Mouse (Mus musculus) urinary bladder, postnatal 14 days (tissue): Measurements from ENCODE around the gene Plekha6.

ENCODE experiments used
- DNase-seq: peaks from one replicate; pipeline ENCODE4 v3.0.0; 2021; ENCODE audit warnings: low spot score

Plekha6 gene

DNA sequence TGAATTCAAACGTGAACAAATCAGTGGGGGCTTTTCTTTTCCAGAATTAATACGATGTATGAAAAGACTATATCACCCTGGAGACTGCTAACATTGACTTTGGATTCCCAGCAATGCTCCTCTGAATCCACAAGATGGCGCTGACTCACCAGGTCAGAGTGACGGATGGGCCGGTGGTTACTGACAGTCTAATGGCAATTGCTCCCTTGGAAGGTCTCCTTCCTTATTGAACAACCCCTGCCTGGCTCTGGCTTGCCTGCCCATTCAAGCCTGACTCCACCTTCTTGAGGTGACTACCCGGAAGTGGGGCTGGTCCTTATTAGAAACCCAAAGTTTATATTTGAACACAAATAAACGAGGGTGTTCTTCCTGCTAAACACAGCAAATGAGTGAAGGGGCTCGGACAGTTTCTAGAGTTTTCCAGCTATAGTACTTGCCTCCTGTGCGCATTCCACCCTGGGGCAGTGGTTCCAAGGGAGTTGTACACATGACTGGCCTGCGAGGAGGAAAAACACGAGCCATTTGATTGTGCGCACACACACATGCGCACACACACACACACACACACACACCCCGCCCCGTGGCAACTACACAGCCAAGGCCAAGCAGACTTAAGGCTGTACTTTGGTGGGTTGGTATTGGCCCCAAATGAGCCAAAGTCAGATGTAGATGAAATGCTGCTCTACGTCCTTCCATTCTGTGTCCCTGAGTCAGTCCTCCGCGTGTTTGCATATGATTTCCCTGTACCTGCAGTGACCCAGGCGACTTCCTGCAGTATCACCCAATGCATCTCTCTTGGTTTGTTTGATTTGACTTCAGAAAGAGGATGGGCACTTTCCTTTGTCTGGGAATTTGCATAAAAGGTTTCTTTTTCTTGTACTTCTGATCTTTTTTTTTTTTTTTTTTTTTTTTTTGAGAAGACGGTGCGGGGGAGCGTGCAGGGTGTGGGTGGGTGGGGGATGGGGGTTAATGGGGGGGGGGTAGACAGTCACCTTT, 17.7 kb upstream of the Plekha6 start:
- peak; percentile 66 for DNase-seq

DNA sequence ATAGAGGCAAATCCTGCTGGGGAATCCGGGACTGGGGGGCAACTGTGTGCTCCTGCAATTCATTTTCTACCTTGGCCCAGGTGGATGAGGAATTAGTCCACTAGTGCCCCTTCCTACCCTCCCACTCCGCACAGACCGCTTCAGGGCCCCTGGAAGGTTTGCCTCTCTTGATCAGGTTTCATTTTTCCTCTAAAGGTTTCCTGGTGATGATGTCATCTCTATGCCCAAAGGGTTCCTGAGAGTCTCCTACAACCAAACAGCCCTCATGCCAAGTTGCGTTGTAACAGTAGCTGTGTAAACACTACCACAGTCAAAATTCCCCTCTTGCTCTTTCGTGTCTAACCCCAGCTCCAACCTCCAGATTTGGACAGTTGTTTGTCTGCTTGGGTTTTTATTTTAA, 16.7 kb upstream of the Plekha6 start:
- DNase-seq = no peak

DNA sequence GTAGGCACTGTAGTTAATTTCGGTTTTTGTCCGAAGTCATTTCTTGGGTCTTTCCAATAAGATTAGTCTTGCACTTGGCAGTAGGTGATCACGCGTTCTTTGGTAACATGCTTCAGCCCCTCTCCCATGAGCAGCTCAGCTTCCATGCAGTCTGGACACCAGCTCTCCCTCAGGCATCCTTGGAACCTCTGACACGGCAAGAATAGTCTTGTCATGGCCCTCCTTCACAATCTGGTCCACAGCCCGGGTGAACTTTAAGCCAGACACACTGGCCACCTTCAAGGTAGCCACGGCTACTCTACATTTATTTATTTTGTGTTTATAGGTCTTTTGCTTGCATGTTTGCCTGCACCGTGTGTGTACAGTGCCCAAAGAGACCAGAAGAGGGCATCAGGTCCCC, 15.9 kb upstream of the Plekha6 start:
- no peak for DNase-seq

DNA sequence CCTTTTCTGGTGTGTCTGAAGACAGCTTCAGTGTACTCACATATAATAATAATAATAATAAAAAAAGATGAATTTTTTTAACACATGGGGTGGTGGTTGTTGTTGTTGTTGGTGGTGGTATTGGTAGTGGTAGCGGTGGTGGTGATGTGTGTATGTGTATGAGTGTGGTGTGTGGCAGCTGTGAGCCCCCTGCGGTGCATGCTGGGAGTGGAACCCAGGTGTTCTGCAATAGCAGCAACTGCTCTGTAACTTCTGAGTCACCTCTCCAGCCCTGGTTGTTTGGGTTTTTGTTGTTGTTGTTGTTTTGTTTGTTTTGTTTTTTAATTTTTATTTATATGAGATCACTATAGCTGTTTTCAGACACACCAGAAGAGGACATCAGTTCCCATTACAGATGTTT, 13.5 kb upstream of the Plekha6 start:
- no peak for DNase-seq

DNA sequence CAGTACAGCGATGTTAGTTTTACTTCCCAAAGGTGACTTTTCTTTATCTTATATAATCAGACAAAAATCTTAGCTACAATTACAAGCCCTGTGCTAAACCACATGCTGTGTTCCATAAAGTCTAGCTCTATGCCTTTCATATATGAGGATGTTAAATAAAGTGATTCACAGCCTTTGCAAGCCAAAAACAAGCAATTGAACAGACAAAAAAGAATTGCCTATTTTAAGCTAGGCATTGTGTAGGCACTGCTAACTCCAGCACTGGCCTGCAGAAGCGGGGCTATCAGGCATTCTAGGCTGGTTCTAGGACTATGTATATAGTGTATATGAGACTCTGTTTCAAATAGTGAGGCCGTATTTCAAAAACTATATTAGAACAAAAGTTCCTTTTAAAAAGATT, 11.8 kb upstream of the Plekha6 start:
- DNase-seq = no peak

DNA sequence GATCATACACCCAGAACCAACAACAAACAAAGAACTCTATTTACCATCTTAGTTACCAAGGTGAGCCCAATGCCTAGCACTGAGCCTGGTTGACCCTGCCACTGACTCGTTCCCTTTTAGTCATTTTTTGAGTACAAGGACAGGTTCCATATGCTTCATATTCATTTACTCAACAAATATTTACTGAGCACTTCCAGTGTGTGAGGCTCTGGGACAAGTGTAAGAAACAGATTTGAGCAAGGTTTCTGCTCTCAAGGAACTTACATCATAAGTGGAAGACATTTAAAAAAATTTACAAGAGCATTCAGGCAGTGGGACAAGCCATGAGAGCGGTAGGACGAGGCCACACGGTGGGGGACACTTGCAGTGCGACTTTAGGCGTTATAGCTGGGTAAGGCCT, 8.7 kb upstream of the Plekha6 start:
- no peak for DNase-seq

DNA sequence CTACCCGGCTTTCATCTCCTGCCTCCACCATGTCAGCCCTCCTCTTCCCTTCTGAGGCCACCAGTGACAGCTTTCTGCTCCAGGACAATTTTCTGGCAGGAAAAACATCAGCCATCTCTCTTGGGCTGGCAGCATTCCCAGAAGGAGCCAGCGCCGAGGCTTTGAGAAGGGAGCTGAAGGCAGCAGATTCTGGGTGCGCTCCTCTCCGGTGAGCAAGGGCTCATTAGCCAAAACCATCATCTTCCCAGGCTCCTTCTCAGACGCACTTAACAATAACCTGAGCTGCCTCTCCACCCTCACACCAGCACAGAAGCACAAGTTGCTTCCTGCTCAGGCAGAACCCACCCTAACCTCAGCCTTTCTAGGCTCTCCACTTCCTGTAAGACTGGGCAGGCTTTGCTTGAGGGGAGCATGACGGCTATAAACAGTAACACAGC, 4.9 kb upstream of the Plekha6 start:
- DNase-seq = no peak

DNA sequence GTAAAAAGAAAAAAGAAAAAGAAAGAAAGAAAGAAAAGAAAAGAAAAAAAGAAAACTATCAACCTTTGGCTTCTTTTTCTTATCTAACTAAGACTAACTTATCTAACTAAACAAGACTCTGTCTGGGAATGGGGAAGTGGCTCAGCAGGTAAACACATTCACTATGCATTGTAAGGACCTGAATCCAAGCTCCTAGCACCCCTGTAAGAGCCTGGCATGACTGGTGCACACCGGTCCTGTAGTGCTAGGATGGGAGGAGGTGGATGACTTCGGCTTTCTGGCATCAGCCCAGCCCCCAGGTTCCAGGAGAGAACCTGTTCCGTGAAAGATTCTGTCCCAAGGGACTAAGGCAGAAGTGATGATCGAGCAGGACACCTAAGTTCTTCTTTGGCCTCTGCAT, 2.5 kb upstream of the Plekha6 start:
- peak; percentile 48 for DNase-seq

DNA sequence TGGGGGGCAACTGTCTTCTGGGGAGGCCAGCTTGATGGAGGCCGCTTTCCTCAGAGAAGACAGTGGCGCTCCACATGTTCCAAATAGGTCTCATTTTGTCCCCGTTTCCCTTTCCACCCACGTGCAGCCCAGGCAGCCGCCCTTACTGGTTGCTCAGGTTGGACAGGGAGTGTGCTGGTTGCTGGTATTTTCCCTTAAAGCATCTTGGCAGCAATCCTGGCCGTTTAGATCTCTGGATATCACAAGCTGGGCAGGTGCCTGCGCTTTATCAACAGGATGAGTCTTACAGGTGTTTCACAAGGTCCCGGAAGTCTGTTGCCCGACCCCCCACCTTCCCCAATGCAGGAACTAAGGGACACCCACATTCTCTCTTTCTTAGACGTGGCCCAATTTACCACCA, 2.0 kb upstream of the Plekha6 start:
- peak; percentile 88 for DNase-seq

DNA sequence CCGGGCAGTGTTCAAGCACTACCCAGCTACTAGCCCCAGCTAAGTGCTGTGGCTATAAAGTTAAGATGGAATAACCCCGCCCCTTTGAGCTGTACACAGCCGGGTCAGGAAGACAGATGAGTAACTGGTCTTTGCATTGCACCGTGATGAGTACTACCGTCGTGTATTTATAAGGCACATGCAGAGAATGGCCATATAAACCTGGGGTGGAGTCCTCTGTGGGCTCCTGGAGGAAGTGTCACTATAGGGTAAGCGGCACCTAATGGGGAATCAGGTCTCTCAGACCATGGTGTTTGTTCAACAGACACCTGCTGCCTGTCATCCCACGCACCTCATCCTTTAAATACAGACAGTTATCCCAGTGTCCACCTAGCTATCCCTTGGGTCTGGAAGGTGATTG, 1.0 kb upstream of the Plekha6 start:
- no peak for DNase-seq

DNA sequence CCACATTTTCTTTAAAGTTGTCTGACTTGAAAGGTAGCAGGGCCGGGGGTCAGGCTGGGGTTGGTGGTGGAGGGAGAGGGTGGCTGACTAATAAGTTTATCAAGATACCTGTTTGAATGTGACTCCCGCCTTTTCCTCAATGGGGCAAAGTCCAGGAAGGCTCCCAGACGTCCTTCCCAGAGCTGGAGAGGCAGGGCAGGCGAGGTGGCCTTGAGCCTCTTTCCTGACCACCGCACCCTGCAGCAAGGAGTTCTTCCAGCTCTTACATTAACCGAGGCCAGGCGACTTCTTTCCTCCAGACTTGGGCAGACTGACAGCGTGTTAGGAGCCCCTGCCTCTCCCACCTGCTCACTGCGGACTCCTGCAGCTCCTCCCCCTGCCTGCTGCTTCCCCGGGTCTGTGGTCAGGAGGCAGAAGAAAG, 591 bp downstream of the Plekha6 start:
- DNase-seq = peak; percentile 41

DNA sequence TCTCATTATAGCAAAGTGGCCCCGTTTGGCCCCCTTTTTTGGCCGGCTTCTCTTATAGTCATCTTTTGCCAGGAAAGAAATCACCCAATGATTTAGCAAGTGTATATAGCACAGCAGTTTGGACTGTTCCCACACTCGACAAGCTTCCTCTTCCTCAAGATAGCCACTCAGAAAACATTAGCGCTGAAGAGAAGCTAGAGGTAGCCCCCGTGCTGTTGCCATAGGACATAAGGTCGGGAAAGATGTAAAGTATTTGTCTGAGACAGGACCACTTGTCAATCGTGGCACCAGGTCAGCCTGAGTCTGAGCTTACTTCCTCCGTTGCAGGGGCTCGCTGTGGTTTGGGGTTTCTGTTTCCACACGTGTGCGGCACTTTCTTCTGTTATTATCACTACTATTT, 1.1 kb downstream of the Plekha6 start:
- no peak for DNase-seq

DNA sequence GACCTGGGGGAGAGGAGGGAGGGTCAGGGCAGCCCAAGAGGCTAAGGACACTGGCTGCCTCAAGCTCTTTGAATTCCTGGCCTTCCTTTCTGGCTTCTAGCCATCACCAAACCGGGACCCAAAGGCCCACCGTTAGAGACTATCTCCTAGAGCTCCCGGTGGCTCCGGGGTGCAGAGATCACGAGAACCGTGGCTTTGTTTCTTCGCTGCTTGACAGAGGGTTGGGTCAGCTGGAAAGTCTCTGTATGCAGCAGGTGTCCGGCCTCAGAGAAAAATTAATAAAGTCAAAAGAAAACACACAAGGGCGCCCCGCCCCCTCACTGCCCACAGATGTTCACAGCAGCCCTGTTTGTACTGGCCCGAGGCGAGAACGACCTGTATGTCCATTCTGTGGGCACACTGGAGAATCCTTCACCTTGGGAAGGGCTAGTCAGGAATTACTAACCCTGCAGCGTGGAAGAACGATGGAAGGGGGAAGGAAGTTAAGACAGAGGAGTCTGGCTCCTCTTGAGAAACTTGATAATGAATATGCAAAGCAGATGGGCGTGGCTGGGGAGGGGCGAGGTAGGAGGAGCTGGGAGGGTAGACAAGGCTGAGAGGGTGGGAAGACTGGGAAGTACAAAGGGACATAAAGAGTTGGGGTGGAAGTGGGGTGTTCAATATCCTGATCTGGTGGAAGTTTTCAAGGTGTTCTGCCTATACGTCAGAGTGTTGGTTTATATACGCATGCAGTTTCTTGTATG, 4.5 kb downstream of the Plekha6 start:
- no peak for DNase-seq

DNA sequence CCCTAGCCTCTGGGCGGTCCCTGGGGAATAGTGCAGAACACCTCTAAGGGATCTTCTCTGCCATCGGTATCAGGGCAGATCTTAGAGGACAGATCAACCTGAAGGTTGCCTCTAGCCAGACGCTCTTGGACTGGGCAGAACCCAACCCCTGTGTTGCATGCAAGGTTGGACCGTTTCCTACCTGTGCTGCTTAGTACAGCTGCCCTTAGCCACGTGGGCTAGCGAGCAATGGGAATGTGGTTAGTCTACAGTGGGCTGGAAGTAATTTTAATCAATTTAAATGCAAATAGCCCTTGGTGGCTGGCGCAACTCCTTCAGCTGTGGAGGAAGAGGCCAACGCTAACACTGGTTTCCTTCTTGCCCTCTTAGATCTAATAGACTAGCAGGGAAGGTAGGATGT, 6.2 kb downstream of the Plekha6 start:
- no peak for DNase-seq

DNA sequence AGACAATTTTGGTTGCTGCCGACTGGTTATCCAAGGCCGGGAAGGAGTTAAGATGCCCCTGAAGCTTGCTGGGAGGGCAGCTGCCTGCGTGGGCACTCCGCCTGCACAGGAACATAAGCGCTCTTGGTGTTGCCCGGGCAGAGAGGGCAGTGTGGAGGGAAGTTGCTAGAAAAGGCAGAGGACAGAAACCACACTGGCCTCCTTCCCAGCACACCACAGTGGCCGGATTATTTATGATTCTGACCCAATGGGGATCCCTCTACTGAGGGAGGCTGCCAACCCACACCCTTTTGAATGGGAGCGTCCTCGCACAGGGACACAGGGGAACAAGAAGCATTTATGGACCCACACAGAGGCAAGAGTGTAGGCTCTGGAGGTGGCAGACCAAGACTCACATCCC, 7.3 kb downstream of the Plekha6 start:
- DNase-seq = no peak

DNA sequence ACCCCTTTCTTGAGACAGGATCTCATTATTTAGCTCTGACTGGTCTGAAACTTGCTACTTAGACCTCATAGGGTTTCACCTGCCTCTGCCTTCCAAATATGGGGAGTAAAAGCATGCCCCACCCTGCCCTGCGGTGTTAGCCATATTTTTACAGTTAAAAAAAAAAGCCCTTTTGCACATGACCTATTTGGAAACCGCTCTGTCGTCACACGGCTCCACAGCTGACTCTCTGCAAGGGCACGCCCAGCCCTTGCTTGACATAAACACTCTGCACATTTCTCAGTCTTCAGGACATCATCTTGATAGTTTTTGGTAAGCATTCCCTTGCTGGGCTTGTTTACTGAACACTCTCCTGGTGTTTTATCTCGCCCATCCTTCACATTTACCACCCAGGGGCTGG, 11.1 kb downstream of the Plekha6 start:
- DNase-seq = no peak

DNA sequence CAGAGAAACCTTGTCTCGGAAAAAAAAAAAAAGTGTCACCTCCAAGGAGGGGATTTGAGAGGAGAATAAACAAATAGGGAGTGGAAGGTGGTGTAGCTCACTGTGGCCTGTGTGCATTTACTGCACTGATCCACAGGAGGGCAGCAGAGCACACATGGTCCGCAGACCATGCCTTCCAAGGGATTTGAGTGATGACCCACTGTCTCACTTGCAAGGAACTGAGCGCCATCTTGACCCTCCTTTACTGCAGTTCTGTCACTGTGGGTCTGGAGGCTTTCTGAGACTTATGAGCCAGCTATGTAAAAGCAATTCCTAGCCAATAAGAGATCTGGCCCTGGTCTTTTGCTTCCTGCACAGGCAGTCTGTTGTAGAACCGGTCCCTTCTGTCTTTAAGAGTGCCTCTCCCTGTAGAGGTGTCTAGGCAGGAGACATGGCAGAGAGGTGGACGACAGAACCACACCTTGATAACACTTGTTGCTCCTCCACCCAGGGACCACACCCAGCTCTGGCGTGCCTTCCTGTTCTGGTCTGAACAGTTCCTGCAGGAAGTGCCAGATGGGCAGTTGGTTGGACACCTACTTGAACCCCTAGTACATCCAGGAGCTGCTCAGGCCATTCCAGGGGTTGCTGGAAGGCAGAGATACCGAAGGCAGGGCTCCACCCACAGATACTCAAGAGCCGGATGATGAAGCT, 13.6 kb downstream of the Plekha6 start:
- DNase-seq = peak; percentile 67

DNA sequence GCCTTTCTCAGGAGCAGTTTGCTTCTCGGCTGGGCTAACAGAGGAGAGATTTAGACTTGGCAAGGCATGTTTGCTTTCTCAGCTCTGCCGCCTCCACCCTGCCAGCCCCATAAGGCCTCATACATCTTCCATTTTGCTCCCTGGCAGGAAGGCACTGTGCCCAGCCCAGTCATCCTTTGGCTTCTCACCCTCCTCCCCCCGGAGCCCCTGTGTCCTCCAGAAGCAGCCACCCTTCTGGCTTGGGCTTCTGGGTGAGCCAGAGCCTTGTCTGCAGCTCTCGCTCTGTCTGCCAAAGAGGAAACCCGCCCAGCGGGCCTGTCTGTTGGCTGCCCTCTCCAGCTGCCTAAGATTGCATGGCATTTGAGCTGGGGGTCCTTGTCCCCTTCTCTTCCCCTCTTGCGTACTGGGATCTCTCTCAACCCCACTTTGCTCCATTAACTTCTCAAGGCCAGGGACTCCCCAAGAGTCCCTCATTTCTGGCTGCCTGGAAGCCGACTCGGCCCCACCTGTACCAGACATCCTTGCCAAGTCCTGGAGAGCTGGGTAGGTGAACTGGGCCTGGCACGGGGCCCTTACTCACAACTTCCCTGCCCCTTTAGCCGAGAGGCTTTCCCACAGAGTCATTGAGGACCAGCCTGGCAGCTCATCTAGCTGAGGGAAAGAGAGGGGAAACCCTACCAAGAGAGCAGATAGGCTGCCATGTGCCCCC, 14.9 kb downstream of the Plekha6 start:
- peak; percentile 57 for DNase-seq

DNA sequence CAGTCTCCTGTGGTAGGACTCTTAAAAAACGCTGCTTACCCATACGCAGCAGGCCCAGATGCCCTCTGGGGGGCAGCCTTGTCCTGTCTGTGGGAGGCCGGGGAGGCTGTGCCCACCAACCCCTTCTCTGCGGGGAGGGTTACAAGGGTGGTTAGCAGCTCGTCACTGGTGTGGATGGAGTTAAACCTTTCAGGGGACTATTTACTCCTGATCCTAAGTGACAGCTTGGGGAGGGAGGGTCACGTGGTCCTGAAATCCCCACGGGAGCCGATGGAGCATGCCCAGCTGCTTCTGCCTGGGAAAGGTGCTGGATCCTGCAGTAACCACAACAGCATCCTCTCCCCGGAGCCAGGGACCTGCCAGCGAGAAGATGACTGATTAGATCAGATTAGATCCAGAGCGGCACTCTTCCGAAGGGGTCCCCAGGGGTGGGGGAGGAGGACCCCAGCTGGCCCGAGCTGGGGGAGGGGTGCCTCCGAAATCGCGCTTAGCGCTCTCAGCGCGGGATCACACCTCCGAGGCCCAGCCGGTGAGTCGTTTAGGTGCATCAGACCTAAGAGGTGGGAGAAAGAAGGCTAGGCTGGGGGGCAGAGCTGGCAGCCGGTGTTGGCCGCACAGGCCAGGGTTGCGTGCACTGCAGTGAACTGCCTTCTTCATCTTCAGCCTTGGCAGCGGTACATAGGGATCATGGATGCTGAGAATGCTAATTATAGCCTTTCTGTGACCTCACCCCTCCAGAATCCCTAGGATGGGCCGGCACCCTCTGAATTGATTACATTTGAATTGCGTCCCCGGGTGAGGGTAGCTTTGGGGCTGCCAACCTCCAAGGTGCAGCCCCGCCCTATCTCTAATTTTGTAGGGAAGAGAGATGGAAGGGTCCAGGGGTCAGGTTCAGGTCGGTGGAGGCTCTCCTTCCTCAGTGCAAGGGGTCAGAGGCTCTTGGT, 17.3 kb downstream of the Plekha6 start:
- DNase-seq = peak; percentile 72

DNA sequence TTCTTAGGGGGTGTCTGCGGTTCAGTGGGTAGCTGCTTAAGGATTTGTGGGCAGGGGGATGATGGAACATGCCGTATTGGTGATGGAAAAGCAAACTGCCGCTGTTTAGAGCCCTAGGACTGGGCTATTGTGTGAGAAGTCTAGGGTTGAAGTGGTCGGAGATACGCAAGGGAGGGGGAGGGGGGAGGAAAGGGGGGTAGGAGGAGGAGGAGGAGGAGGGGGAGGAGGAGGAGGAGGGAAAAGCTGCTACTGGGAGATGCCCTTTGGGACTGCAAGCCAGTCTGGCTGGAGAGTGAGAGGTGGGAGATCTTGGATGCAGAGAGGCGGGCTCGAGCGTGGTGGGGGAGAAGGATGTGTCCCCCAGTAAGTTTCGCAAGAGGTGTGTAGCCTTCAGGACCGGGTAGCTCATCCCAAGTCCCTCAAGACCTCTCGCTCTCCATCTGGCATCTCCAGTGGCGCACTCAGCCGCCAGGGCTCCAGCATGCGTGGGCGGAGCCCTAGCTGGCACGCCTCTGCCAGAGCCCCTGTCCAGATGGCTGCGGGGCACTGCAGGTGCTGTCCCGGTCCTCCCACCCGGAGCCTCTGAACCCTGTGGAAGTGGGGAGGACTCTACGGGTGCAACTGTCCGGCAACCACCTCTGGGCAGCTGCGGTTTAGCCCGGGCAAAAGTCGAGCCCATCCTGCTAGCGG, 18.2 kb downstream of the Plekha6 start:
- no peak for DNase-seq
